Mouse (Mus musculus) midbrain, embryonic 10.5 days (tissue): ENCODE measurements around the gene Mrps24. TPM values are rescaled to one million over a fixed set of nuclear protein-coding genes. Genes with fewer than 3 reads are reported as not detected.

Source experiments
- DNase-seq: peaks from one replicate; pipeline ENCODE4 v3.0.0-alpha.2; 2017; ENCODE audit warnings: low spot score
- H3K27ac ChIP-seq: fragments of 300-500 bp; sonication (generic); replicated peaks from 2 replicates; pipeline ENCODE4 v1.5.1; 2016; ENCODE audit warnings: mild to moderate bottlenecking
- H3K27me3 ChIP-seq: fragments of 300-500 bp; sonication (generic); 2 replicates; pipeline ENCODE4 v1.6.1; 2016; ENCODE audit warnings: low read depth, mild to moderate bottlenecking; ENCODE audit not compliant: poor library complexity, severe bottlenecking
- H3K36me3 ChIP-seq: fragments of 300-500 bp; sonication (generic); 2 replicates; pipeline ENCODE4 v1.6.1; 2016; ENCODE audit warnings: mild to moderate bottlenecking, moderate library complexity
- H3K4me1 ChIP-seq: fragments of 300-500 bp; sonication (generic); 2 replicates; pipeline ENCODE4 v1.6.1; 2016
- H3K4me3 ChIP-seq: fragments of 300-500 bp; sonication (generic); 2 replicates; pipeline ENCODE4 v1.5.1; 2016; ENCODE audit warnings: mild to moderate bottlenecking, moderate library complexity
- H3K9me3 ChIP-seq: fragments of 300-500 bp; sonication (generic); replicated peaks from 2 replicates; pipeline ENCODE4 v1.6.1; 2016; ENCODE audit warnings: mild to moderate bottlenecking
- WGBS: fragments of 180-500 bp; shearing (Covaris S2); methylation state at CpG from one replicate; pipeline ENCODE4 v1.1.7; 2016; 5-methylcytosine and 5-hydroxymethylcytosine counted together
- polyA plus RNA-seq: library from polyadenylated mRNA; unstranded; fragments of >200 nt; fragmentation: Nextera tagmentation; extraction: Ambion mirVana; gene quantifications from 2 replicates; pipeline ENCODE4 v1.2.1, GENCODE M21; 2016

The Mrps24 gene
- polyA plus RNA-seq, 1 experiment from 2014 or later, result 155 TPM

GRCm38 (mm10) chr11:5732401-5732800 is 16.9 kb upstream of the Mrps24 start:
- H3K4me1 ChIP-seq, result peaks cover 5% of the 10 kb centered on the region
- H3K36me3 ChIP-seq, result no peaks in the 10 kb centered on the region
- 78% methylated on average over 5 of the region's 5 CpGs for WGBS
- no peaks in the 10 kb centered on the region for H3K9me3 ChIP-seq
- DNase-seq, result no peak
- H3K4me3 ChIP-seq, result no peak overlapping the region
- no peak overlapping the region for H3K27ac ChIP-seq
- no peaks in the 10 kb centered on the region for H3K27me3 ChIP-seq

DNA sequence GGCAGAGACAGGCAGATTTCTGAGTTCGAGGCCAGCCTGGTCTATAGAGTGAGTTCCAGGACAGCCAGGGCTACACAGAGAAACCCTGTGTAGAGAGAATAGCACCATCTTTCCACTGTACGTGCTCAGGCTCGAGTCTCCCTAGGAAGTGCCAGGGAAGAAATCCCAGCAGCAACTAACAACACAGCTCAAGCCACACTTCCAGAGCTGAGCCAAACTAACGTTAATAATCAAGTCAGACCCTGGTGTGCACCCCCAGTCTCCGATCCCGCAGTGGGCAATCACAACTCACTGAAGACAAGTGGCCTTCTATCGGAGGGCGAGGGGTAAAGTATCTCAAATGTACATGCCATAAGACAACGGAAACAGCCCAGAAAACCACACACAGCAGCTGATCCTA is 14.1 kb upstream of the Mrps24 start:
- Histone ChIP-seq H3K4me1 (peaks cover 5% of the 10 kb centered on the region), H3K9me3 (no peaks in the 10 kb centered on the region), H3K4me3 (no peak overlapping the region), H3K27me3 (no peaks in the 10 kb centered on the region), H3K27ac (no peak overlapping the region), H3K36me3 (no peaks in the 10 kb centered on the region)
- DNase-seq, result no peak
- 95% methylated on average over 9 of the region's 9 CpGs for WGBS

GRCm38 (mm10) chr11:5718611-5719354 is 3.3 kb upstream of the Mrps24 start:
- peaks cover 57% of the 10 kb centered on the region for H3K36me3 ChIP-seq
- DNase-seq, result no peak
- WGBS, result 88% methylated on average over 12 of the region's 12 CpGs

GRCm38 (mm10) chr11:5716938-5717705 is 1.6 kb upstream of the Mrps24 start:
- WGBS, result 93% methylated on average over 34 of the region's 34 CpGs
- DNase-seq, result no peak
- H3K4me3 ChIP-seq, result no peak overlapping the region
- H3K27me3 ChIP-seq, result no peaks in the 10 kb centered on the region
- no peaks in the 10 kb centered on the region for H3K4me1 ChIP-seq
- H3K9me3 ChIP-seq, result no peaks in the 10 kb centered on the region
- H3K27ac ChIP-seq, result no peak overlapping the region
- H3K36me3 ChIP-seq, result peaks cover 52% of the 10 kb centered on the region

More at GRCm38 (mm10) chr11:5718611-5719354, 3.3 kb upstream of the Mrps24 start:
- H3K9me3 ChIP-seq, result no peaks in the 10 kb centered on the region
- no peak overlapping the region for H3K27ac ChIP-seq
- H3K27me3 ChIP-seq, result no peaks in the 10 kb centered on the region
- H3K4me1 ChIP-seq, result no peaks in the 10 kb centered on the region
- no peak overlapping the region for H3K4me3 ChIP-seq

DNA sequence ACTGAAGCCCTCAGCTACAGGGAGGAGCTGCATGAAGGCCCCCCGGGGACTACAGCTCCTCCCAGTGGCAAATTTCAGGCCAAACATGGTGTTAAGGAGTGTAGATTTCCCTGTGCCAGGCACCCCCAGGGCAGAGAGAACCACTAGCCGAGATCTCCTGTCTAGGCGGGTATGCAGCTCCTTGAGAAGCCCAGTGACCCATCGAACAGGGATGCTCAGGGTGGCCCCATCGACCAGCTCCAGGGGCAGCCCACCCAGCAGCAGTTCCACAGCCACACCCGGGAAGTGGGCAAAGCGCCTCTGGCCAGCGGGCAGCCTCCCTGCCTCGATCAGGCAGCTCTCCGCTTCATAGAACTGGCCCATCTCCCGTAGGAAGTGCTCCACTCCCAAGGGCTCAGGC is 766 bp upstream of the Mrps24 start:
- Histone ChIP-seq H3K36me3 (peaks cover 46% of the 10 kb centered on the region), H3K27ac (no peak overlapping the region), H3K4me1 (no peaks in the 10 kb centered on the region), H3K4me3 (no peak overlapping the region), H3K27me3 (no peaks in the 10 kb centered on the region), H3K9me3 (no peaks in the 10 kb centered on the region)
- DNase-seq, result no peak
- 92% methylated on average over 11 of the region's 11 CpGs for WGBS

GRCm38 (mm10) chr11:5715179-5715578 is 301 bp downstream of the Mrps24 start:
- whole genome bisulfite sequencing, result 87% methylated on average over 9 of the region's 9 CpGs
- H3K4me1 ChIP-seq, result no peaks in the 10 kb centered on the region
- peaks cover 46% of the 10 kb centered on the region for H3K36me3 ChIP-seq
- no peaks in the 10 kb centered on the region for H3K27me3 ChIP-seq
- H3K27ac ChIP-seq, result no peak overlapping the region
- H3K4me3 ChIP-seq, result no peak overlapping the region
- no peak for DNase-seq
- H3K9me3 ChIP-seq, result no peaks in the 10 kb centered on the region

- no peaks in the 10 kb centered on the region for H3K27me3 ChIP-seq
- H3K27ac ChIP-seq, result peak overlapping the region; percentile 95
- H3K9me3 ChIP-seq, result no peaks in the 10 kb centered on the region
- H3K4me3 ChIP-seq, result peak overlapping the region; percentile 98
- 18% methylated on average over 50 of the region's 50 CpGs for whole genome bisulfite sequencing
- peak; percentile 94 for DNase-seq
- peaks cover 24% of the 10 kb centered on the region for H3K36me3 ChIP-seq
- H3K4me1 ChIP-seq, result peaks cover 18% of the 10 kb centered on the region
Measured at GRCm38 (mm10) chr11:5707530-5708353, 7.7 kb downstream of the Mrps24 start.

- H3K4me1 ChIP-seq, result peaks cover 18% of the 10 kb centered on the region
- no peaks in the 10 kb centered on the region for H3K27me3 ChIP-seq
- DNase-seq, result no peak
- whole genome bisulfite sequencing, result 2% methylated on average over 43 of the region's 43 CpGs
- peaks cover 26% of the 10 kb centered on the region for H3K36me3 ChIP-seq
- no peaks in the 10 kb centered on the region for H3K9me3 ChIP-seq
- peak overlapping the region; percentile 95 for H3K27ac ChIP-seq
- H3K4me3 ChIP-seq, result peak overlapping the region; percentile 98
Measured at GRCm38 (mm10) chr11:5706874-5707529, 8.5 kb downstream of the Mrps24 start.

- peaks cover 26% of the 10 kb centered on the region for H3K36me3 ChIP-seq
- H3K4me1 ChIP-seq, result peaks cover 18% of the 10 kb centered on the region
- DNase-seq, result no peak
- no peaks in the 10 kb centered on the region for H3K9me3 ChIP-seq
- no peaks in the 10 kb centered on the region for H3K27me3 ChIP-seq
- H3K27ac ChIP-seq, result no peak overlapping the region
- peak overlapping the region; percentile 98; the same call in 1 of the 2 replicates for H3K4me3 ChIP-seq
- 96% methylated on average over 9 of the region's 9 CpGs for WGBS
Measured at GRCm38 (mm10) chr11:5705972-5706371, 9.5 kb downstream of the Mrps24 start.

DNA sequence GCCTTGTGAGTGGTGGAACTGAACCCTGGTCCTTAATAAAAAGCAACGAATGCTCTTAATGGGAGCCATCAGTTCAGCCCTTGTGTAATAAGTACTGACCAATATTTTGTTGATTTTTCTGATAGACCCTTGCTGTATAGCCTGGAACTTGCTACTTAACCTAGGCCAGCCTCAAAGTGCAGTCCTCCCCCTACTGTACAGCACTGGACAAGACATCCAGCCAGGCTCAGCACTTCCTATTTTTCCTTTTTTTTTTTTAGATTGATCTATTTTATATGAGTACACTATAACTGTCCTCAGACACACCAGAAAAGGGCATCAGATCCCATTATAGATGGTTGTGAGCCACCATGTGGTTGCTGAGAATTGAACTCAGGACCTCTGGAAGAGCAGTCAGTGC is 12.1 kb downstream of the Mrps24 start:
- 94% methylated on average over 1 of the region's 1 CpGs for WGBS
- H3K27ac ChIP-seq, result no peak overlapping the region
- peaks cover 18% of the 10 kb centered on the region for H3K4me1 ChIP-seq
- no peak overlapping the region for H3K4me3 ChIP-seq
- H3K27me3 ChIP-seq, result no peaks in the 10 kb centered on the region
- no peak for DNase-seq
- peaks cover 26% of the 10 kb centered on the region for H3K36me3 ChIP-seq
- no peaks in the 10 kb centered on the region for H3K9me3 ChIP-seq

DNA sequence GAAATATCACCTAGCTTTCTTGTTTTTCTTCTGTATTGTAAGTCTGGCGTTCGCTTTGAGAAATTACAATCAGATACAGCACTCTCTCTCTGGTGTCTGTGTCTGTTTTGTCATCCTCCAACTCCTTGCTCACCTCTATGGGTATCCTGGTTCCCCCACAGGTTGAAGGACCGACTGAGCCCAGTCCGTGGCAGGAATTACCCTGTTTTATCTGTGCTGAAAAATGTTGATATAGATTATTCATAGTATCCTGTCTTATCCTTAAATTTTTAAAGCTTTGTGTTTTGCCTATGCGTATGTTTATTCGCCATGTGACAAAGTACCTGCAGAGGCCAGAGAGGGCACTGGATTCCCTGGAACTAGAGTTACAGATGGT is 12.5 kb downstream of the Mrps24 start:
- no peaks in the 10 kb centered on the region for H3K27me3 ChIP-seq
- peaks cover 26% of the 10 kb centered on the region for H3K36me3 ChIP-seq
- H3K4me3 ChIP-seq, result no peak overlapping the region
- peaks cover 18% of the 10 kb centered on the region for H3K4me1 ChIP-seq
- no peaks in the 10 kb centered on the region for H3K9me3 ChIP-seq
- WGBS, result 92% methylated on average over 6 of the region's 6 CpGs
- H3K27ac ChIP-seq, result no peak overlapping the region
- no peak for DNase-seq

DNA sequence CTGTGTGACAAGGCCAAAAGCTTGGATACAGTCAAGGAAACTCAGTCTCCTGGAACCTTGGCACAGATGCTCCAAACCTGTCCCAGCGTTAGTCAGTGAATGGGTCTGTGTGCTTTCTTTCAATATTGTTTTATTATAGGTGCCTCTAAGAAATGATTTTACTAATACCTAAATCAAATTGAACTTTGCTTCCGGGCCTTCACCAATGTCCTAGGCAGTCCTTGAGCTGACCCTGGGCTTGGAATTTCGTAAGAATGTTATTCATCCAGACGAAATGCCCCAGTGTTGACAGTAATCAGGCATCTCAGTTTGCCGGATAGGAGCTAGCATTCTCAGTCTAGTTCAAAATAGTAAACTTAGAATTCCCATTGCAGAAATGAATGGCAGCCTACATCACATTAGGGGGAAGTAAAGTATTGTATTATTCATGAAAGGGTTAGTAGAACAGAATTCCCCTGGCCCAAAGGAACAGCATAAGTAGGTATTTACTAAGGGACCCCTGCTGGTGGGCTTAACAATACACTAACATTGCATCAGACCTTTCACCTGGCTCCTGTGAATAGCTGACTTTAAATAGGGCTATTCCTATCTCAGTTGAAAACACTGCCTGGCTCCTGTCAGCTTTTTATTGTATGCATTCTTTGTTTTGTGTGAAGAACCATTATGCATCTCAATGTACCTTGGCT is 13.1 kb downstream of the Mrps24 start:
- H3K27me3 ChIP-seq, result no peaks in the 10 kb centered on the region
- no peak overlapping the region for H3K4me3 ChIP-seq
- no peak for DNase-seq
- WGBS, result 83% methylated on average over 5 of the region's 5 CpGs
- H3K4me1 ChIP-seq, result peaks cover 18% of the 10 kb centered on the region
- H3K9me3 ChIP-seq, result no peaks in the 10 kb centered on the region
- no peak overlapping the region for H3K27ac ChIP-seq
- peaks cover 26% of the 10 kb centered on the region for H3K36me3 ChIP-seq
